Mouse (Mus musculus) kidney, adult 2 months (tissue): ENCODE results near the gene Gal3st1. TPM values are rescaled to one million over a fixed set of nuclear protein-coding genes. Genes with fewer than 3 reads are reported as not detected.

Source experiments
- DNase-seq: peaks from one replicate; pipeline ENCODE4 v3.0.0; 2021
- H3K27ac ChIP-seq: fragments of 200-500 bp; 2 replicates; pipeline ENCODE4 v1.5.1; 2012; ENCODE audit warnings: low read depth, low read length, control low read depth, inconsistent platforms; ENCODE audit not compliant: insufficient read depth
- H3K27me3 ChIP-seq: fragments of 200-500 bp; replicated peaks from 2 replicates; pipeline ENCODE4 v1.6.1; 2012; ENCODE audit warnings: mild to moderate bottlenecking, moderate library complexity, low read length, inconsistent platforms; ENCODE audit not compliant: control insufficient read depth, insufficient read depth
- H3K36me3 ChIP-seq: fragments of 200-500 bp; 2 replicates; pipeline ENCODE4 v1.6.1; 2012; ENCODE audit warnings: mild to moderate bottlenecking, moderate library complexity, low read length, inconsistent platforms; ENCODE audit not compliant: control insufficient read depth, insufficient read depth
- H3K4me1 ChIP-seq: fragments of 200-500 bp; 2 replicates; pipeline ENCODE4 v1.6.1; 2011; ENCODE audit warnings: low read length; ENCODE audit not compliant: control insufficient read depth, insufficient read depth
- H3K4me3 ChIP-seq: fragments of 200-500 bp; 2 replicates; pipeline ENCODE4 v1.5.1; 2011; ENCODE audit warnings: mild to moderate bottlenecking, low read depth, low read length, control low read depth; ENCODE audit not compliant: insufficient read depth
- CTCF ChIP-seq: fragments of 200-500 bp; conservative IDR thresholded peaks from 2 replicates; pipeline ENCODE4 v1.5.1; 2011; ENCODE audit warnings: low read depth, mild to moderate bottlenecking, control low read depth, low read length, moderate library complexity, mixed read lengths; ENCODE audit not compliant: insufficient read depth, insufficient read length
- POLR2A ChIP-seq: fragments of 200-500 bp; IDR thresholded peaks from one replicate; pipeline ENCODE4 v1.6.1; 2011; ENCODE audit warnings: low read depth, low read length, control low read depth
- WGBS: fragments of 180-500 bp; shearing (Covaris S2); methylation state at CpG from one replicate; pipeline ENCODE4 v1.1.7; 2018; 5-methylcytosine and 5-hydroxymethylcytosine counted together
- polyA plus RNA-seq: library from polyadenylated mRNA; depleted of rRNA; stranded (reverse); fragments of >200 nt; gene quantifications from 2 replicates; pipeline ENCODE4 v1.2.3, GENCODE M21; 2012

Gal3st1 gene
- polyA plus RNA-seq, 1 experiment = 71.7 TPM

DNA sequence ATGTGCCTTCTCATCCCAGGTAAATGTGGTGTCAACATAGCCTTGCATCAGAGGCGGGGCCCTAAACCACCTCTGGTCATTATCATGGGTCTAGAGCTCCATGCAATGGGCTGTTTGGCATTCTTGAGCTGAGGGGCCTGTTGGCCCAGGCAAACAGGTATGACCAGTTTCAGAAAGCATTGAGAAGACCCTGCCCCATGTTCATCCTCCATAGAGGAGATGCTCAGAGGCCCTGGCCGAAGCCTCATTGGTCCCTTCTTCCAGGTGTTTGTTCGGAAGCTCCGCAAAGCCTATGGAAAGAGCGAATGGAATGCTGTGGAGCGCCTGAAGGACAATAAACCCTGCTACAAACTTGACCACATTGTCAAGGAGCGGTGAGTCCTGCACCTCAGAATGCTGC lies 13.1 kb upstream of the Gal3st1 start:
- no peaks in the 10 kb centered on the region for H3K27me3 ChIP-seq
- TF ChIP-seq CTCF = no peak
- no peak for TF ChIP-seq POLR2A
- H3K36me3 ChIP-seq = no peaks in the 10 kb centered on the region; the same call in 1 of the 2 replicates
- WGBS = 97% methylated on average over 7 of the region's 7 CpGs
- H3K4me3 ChIP-seq = no peak overlapping the region
- DNase-seq = no peak
- no peak overlapping the region for H3K27ac ChIP-seq
- H3K4me1 ChIP-seq = no peaks in the 10 kb centered on the region

DNA sequence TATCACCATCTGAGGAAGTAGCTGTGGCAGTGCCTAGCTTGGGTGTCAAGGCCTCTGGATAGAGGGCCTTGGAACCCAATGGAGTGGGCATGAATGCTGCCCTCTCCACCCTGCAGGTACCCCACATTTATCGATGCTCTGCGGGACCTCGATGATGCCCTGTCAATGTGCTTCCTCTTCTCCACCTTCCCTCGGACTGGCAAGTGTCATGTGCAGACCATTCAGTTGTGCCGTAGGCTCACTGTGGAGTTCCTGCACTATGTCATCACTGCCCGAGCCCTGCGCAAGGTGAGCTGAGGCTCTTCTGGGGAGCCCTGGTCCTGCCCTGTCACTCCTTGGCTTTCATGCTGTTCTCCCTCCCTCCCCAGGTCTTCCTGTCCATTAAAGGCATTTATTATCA lies 10.4 kb upstream of the Gal3st1 start:
- H3K27ac ChIP-seq = no peak overlapping the region
- 90% methylated on average over 7 of the region's 7 CpGs for WGBS
- peaks cover 3% of the 10 kb centered on the region; the same call in 1 of the 2 replicates for H3K4me1 ChIP-seq
- no peak for TF ChIP-seq CTCF
- no peak for TF ChIP-seq POLR2A
- H3K36me3 ChIP-seq = peaks cover 2% of the 10 kb centered on the region
- no peak overlapping the region for H3K4me3 ChIP-seq
- DNase-seq = no peak
- no peaks in the 10 kb centered on the region for H3K27me3 ChIP-seq

DNA sequence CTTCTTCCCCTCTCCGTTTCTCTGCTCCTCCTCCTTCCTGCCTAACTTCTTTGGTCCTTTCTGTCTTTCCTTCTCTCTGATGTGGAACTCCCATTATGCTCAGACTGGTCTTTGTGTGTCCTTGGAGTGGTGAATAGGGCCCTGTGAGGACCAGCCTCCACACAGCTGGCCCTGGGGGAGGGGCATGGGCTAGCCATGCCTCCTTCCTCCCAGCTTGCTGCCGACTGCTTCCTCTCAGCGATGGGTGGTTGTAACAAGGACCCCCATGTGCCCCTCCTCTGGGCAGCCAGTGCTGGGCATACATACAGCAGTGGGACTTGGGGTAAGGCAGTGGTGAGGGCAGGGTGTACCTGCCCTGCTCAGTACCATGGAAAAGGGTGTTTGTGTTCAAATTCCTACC lies 9.1 kb upstream of the Gal3st1 start:
- Histone ChIP-seq H3K36me3 (peaks cover 2% of the 10 kb centered on the region), H3K4me1 (peaks cover 14% of the 10 kb centered on the region; the same call in 1 of the 2 replicates), H3K27me3 (no peaks in the 10 kb centered on the region), H3K27ac (no peak overlapping the region), H3K4me3 (no peak overlapping the region)
- no peak for DNase-seq
- no peak for TF ChIP-seq CTCF
- no peak for TF ChIP-seq POLR2A
- WGBS = 81% methylated on average over 3 of the region's 3 CpGs

DNA sequence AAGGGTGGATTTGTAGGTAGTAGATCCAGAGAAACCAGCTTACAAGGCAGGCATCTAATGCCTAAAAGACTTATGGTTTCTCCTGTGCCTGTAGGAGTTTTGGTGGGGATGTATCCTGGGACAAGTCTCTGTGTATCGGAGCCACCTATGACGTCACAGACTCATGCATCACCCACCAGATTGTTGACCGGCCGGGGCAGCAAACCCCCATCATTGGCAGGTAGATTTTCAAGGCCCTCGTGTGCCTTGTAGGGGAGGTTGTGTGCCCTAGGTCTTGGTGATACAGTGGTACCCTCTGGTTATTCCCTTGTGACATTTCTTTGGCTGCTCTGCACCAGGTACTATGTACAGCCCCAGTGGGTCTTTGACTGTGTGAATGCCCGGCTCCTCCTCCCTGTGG lies 6.8 kb upstream of the Gal3st1 start, which contains the start of gene 4930556J24Rik:
4930556J24Rik (minus strand) TSS at position 101 of the 400 bp plus-strand sequence.
- Histone ChIP-seq H3K4me1 (peaks cover 18% of the 10 kb centered on the region; the same call in 1 of the 2 replicates), H3K36me3 (peaks cover 2% of the 10 kb centered on the region), H3K27me3 (no peaks in the 10 kb centered on the region), H3K27ac (no peak within 1 kb of the TSS), H3K4me3 (no peak within 1 kb of the TSS)
- no peak for TF ChIP-seq CTCF
- no peak for TF ChIP-seq POLR2A
- DNase-seq = no peak
- WGBS = 95% methylated on average over 6 of the region's 6 CpGs

DNA sequence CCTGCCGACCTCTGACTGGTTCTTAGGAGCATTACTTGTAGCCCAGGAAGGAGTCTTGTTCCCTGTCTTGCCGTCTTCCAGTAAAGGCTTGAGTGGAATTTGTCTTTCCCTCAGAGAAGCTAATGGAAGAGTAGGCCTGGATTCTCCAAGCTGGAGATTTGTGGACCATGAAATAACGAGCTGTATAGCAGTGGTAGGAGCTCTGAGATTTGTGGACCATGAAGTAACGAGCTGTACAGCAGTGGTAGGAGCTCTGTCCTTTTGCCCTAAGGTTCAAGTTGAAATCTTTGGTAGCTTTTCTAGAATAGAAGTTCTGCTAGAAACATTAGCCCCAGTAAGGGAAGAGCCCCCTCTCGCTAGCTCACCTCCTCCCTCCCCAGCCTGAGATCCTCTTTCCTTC lies 5.0 kb upstream of the Gal3st1 start:
- peak; percentile 59 for DNase-seq
- peak overlapping the region; percentile 67 for H3K27ac ChIP-seq
- H3K4me3 ChIP-seq = no peak overlapping the region
- TF ChIP-seq CTCF = no peak
- no peak for TF ChIP-seq POLR2A
- peaks cover 2% of the 10 kb centered on the region for H3K36me3 ChIP-seq
- H3K27me3 ChIP-seq = no peaks in the 10 kb centered on the region
- H3K4me1 ChIP-seq = peaks cover 29% of the 10 kb centered on the region; the same call in 1 of the 2 replicates
- 45% methylated on average over 5 of the region's 5 CpGs for WGBS

DNA sequence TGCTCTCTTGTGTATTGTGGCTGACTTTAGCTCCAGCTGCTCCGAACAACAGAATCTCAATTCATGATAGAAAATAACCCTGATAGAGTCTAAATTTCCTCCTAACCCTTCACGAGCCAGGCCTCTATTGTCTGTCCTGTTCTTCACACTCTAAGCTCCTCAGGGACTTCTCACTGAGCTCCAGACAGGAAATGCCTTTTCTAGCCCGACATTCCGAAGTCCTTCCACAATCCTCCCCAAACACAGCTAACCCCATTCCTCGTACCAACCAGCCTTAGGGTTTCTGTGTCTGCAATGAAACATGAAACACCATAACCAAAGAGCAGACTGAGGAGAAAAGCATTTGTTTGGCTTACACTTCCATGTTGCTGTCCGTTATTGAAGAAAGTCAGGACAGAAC lies 1.9 kb upstream of the Gal3st1 start:
- no peaks in the 10 kb centered on the region; the same call in none of the 2 replicates for H3K36me3 ChIP-seq
- WGBS = 47% methylated on average over 6 of the region's 6 CpGs
- no peaks in the 10 kb centered on the region for H3K27me3 ChIP-seq
- DNase-seq = no peak
- H3K4me3 ChIP-seq = no peak overlapping the region
- TF ChIP-seq POLR2A (no peak), CTCF (no peak)
- peak overlapping the region; percentile 69 for H3K27ac ChIP-seq
- peaks cover 29% of the 10 kb centered on the region; the same call in 1 of the 2 replicates for H3K4me1 ChIP-seq

DNA sequence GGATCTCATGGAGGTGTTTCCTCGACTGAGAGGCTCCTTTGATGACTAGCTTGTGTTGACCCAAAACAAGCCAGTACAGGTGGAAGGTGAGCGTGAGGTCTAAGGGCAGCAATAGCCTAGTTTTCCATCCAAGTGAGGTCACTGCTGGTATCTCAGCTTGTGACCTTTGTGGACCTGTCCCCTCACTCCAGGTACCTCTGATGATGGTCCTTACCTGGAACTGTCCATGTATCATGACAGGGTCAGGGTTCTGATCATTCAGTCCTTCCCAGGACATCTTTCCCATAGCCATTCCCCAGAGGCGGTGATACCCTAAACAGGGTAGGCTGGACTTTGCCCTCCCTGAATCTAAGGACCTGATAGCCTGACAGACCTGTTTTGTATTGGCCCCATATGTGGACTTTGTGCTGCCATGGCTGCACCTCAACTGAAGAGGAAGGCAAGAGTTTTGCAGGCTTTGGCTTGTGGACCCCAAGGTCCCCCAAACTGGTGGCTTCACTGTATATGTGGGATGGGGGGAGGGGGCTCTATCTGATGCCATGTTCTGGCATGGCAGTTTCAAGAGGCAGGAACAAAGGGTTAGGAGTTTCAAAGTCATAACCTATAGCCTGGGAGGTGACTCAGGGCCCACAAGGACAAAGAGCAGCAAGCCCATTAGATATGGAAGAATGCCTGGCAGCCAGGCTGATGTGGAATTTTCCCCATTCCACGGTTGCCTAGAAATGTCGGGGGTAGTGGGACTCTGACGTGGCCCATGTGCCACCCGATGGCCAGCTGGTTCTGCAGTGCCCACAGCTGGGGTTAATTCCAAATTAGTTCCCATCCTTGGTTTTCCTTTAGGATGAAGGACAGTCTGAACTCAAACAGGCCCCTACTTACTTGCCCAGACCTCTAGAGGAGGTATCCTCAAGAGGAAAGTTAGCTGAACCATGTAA lies 894 bp upstream of the Gal3st1 start:
- peaks cover 29% of the 10 kb centered on the region; the same call in 1 of the 2 replicates for H3K4me1 ChIP-seq
- peak overlapping the region; percentile 84 for H3K27ac ChIP-seq
- DNase-seq = peak; percentile 77
- 55% methylated on average over 7 of the region's 7 CpGs for WGBS
- peak overlapping the region; percentile 78 for H3K4me3 ChIP-seq
- no peaks in the 10 kb centered on the region; the same call in none of the 2 replicates for H3K36me3 ChIP-seq
- no peaks in the 10 kb centered on the region for H3K27me3 ChIP-seq
- TF ChIP-seq CTCF (no peak), POLR2A (no peak)
